Mouse (Mus musculus): Measurements from ENCODE around the gene Hoxc5.

The Hoxc5 gene

DNA sequence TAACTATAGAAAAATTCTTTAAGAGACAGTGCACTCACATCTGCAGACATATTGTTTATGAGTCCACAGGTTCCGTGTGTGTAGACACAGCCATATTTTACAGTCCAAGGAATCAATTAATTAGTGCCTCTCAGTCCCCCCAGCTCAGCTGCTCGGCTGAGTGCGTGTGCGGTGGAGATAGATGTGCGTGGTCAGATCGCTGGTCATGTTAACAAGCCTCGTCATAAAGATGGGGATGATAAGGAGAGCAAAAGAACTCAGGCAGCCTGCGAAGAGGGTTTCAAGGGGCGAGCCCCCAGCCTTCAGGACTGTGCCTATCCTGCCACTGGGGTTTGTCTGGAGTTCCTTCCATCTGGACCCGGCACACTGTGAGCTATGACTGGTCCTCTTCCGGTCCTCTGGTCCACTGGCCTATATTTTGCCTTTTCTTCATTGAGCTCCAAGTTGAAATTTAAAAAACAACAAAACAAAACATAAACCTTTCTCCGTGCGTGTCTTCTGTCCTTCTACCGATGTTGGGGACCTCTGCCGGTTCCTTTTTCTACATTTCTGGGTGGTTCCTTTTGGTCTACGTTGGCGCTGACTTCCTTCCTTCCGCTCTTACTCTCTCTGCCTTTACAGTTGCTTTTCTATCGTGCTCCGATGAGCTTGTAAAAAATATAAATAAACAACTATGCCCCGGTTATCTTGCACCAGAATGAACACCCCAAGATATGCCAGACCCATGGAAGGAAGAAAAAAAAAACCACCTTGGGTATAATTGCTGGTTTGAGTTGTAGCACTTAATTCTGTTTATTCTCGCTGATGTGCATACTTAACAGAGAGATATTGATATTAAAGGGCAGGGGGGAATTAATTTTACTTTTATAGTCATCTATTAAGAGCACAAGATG is 21.8 kb upstream of the Hoxc5 start:
- no peak for DNase-seq (ENCODE audit: low spot score in 2 of 2)

DNA sequence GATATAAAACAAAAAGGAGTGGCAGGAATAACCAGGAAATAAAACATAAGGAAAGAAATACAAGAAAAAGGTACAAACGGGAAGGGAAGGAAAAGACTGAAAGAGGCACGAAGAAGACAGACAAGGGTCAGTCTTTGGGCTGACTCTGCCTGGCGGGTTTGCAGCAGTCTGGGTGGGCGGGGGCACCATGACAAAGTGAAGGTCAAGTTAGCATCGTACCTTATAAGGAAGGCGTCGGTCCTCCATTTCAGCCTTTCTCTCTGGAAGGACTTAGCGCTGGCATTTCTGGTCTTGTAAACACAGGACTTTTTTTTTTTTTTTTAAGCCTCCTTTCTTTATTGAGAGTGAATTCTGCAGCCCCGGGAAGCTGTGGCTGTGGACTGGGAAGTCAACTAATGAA is 20.0 kb upstream of the Hoxc5 start:
- no peak for DNase-seq (ENCODE audit: low spot score in 2 of 2)

DNA sequence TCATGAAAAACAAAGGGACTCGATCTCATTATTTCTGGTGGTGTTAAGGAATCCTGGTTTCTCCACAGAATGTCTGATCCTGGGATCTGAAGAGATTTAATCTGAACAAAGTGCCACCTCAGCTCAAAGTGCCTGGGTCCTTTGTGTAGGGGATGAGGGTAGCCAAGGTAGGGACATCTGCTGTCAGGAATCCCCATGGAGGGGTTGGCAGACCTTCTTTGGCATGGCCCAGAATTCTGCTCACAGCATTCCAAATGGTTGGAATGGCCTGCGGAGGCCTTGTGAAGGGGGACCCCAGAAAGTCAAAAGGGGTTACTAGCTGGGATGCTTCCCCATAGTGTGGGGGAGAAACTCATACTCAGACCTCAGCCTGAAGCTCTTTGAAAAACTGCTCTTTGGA is 18.4 kb upstream of the Hoxc5 start:
- no peak for DNase-seq (ENCODE audit: low spot score in 2 of 2)

DNA sequence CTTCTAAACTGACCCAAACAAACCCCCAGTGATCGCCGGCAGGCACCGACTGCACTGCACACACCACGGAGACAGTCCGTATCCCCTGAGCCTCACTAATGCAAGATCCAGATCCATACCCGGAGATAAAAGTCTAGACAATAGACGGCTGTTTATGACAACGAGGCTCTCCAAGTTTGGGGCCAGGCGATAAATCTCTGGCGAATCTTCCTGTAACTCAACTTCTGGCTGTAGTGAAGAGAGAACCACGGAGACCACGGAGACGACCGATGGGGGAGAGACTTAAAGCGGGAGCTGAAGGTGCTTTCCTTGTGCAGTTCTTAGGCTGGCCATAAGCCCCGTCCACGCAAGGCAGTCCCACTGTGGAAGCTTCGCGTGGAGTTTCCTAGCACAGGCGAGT is 17.5 kb upstream of the Hoxc5 start:
- no peak for DNase-seq (ENCODE audit: low spot score in 2 of 2)

DNA sequence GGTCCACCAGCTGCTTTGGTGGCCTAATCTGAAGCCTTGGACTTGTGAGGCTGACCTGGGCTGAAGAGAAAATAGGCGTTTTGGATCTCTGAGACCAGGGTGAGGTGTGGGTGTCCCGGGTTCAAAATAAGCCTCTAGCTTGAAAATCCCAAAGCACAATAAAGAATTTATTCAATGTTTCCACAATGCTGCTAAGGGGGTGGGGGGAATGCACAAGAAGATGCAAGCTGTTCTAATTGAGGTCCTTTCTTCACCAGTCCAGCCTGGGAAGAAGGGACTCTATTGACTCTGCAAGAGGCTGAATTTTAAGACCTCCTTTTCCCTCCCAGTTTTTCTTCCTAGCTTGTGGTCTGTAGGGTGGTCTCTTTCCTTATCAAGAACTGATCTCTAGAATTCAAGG is 16.4 kb upstream of the Hoxc5 start:
- no peak for DNase-seq (ENCODE audit: low spot score in 2 of 2)

DNA sequence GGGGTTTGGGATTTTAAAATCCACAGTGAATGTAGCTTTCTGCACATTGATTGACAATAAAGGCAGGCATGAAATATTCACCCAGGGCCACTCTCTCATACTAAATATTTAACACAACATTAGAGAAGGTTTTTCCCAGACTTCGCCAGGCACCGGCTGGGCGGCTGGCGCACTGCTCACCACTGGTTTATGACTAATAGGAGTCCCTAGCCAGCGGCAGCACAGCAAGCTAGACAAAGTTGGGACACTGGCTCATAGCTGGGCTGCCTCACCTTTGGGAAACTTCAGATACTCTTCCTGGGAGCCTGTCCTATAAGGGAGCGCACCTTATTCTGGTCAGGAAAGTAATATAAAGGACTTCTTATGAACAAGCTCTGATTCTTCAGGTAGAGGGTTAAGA is 13.7 kb upstream of the Hoxc5 start:
- no peak for DNase-seq (ENCODE audit: low spot score in 2 of 2)

DNA sequence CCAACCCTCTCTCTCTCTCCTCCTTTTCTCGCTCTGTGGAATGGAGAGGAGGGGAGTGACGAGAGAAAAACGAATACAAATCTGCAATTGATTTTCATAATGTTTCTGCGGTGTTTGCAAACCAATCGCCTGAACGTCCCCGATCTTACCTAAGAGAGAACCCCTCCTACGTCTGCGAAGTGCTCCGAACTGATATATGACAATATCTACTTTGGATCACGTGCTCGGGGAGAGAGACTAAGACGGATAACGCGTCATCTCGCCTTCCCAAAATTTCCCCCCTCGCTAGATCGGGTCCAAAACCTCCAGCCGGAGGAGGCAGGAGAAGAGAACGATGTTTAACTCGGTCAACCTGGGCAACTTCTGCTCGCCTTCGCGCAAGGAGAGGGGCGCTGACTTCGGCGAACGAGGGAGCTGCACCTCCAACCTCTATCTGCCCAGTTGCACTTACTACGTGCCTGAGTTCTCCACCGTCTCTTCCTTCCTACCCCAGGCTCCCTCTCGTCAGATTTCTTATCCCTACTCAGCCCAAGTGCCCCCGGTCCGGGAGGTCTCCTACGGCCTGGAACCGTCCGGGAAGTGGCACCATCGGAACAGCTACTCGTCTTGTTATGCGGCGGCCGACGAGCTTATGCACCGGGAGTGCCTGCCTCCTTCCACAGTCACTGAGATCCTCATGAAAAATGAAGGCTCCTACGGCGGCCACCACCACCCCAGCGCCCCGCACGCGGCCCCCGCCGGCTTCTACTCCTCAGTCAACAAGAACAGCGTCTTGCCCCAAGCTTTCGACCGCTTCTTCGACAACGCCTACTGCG is 12.8 kb upstream of the Hoxc5 start, which contains the start of gene Hoxc11:
Hoxc11 (plus strand) TSS at position 236 of the 815 bp plus-strand sequence.
- no peak for DNase-seq (ENCODE audit: low spot score in 2 of 2)

DNA sequence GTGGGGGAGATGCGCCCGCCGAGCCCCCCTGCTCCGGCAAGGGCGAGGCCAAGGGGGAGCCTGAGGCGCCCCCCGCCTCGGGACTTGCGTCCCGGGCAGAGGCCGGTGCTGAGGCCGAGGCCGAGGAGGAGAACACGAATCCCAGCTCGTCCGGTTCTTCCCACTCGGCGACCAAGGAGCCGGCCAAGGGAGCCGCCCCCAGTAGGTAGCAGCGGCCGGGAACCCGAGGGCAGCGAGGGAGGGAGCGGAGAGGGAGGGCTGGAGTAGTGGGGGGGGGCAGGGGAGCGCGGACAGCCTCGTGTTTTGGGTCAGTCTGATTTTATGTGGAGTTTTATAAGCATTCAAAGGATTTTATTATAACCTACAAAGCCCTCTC is 12.2 kb upstream of the Hoxc5 start:
- DNase-seq (ENCODE audit: low spot score in 2 of 2): no peak

DNA sequence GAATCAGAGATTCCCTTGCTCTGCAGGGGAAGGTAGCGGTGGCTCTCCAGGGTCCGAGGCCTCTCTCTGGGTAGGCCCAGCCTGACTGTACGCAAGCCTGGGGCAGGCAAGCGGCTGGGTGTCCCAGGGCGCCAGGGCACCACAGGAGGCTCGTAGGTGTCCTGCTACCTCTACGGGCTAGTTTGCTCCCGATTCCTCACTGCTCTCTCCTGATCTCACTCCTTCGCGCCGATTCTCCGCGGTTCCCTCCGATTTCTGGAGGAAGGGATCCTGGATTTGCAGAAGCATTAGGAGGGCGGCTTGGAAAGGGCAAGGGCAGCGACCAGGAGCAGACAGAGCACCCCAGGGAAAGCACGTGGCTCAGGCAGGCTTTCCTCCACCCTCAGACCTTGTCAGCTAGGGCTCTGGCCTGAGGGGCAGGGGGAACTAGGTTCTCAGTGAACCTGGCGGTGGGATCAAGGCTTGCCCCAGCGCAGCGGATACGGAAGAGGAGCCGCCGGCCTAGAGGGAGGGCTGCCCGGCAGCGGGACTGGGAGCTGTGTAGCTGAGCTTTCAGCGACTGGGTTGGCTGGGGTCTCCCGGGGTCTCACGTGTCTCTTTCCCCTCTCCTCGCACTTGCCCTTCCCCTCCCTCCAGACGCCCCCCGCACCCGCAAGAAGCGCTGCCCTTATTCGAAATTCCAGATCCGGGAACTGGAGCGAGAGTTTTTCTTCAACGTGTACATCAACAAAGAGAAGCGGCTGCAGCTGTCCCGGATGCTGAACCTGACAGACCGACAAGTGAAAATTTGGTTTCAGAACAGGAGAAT is 11.2 kb upstream of the Hoxc5 start:
- DNase-seq (ENCODE audit: low spot score in 2 of 2): no peak

DNA sequence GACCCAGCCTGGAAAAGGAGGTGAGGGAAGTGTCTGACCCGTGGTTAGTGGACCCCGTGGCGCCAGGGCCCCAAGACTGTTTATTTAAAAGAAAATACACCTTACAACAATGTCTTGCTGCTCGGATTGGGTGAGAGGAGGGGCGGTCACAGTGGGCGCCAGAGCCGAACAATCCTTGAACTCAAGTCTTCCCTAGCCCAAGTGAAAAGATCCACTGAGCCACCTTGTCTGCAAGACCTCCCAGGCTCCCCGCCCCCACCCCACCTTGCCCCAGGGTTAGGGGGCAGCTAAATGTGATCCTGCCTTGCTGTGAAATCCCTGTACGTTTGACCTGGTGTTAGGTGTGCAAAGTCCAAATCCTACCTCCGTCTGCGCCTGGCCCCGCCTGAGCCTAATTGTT is 10.3 kb upstream of the Hoxc5 start:
- no peak for DNase-seq (ENCODE audit: low spot score in 2 of 2)

DNA sequence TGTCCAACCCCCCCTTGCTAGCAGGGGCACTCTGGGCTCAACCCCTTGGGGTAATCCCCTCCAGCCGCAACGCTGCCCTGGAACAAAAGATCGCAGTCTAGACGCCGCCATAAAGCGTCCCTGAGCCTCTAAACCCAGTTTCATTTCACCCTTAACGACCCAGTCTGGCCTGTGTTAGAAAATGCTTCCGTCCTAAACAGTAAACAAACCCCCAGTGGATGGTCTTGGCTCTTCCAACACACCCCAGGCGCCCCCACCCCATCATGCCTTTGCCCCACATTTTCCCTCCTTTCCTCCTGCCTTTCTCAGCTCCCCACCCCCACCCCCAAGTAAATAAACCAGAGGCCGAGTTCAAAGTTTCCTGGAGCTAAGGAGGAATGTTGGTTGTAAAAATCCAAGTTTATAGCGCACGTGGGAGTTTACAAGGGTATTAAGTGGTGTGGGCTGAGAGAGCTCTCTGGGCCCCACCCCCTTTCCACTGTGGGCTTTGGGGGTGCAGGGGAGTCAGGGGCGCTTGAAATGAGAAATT is 7.5 kb upstream of the Hoxc5 start:
- no peak for DNase-seq (ENCODE audit: low spot score in 2 of 2)

DNA sequence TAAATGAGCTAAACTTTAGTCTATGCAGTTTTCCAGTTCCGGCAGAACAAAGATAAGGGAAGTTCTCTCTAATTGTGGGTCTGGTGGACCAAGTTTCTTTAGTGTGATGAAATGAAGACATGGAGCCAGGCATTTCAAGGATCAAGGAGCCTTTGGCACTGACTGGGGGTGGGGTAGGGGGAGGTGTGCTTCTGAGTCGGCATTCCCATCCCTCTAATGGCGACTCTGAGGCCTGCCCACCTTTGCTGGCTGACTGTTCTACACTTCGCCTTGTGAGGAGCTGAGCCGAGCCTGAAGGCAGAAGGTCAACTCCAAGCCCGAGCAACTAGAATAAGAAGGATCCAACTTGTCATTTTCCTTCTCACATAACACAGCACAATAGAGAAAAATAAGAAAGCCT is 5.5 kb upstream of the Hoxc5 start:
- DNase-seq (ENCODE audit: low spot score in 2 of 2): no peak

DNA sequence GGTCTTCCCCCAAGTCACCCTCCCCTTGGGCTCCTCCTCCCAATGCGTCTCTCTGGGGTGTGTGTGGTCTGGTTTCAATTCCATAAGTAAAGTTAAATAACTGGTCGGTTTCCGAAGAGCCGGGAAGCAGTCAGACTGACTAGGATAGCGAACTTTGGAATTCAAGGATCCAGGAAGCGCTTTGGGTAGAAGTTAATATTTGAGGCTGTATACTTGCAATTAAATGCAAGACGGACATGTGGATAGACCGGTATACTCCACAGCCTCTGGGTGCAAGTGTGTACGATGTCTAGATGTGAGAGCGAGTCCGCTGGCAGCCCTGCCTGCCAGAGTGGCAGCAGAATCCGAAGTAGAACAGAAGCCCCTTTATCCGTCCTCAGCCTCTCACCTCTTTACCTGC is 4.8 kb upstream of the Hoxc5 start:
- DNase-seq (ENCODE audit: low spot score in 2 of 2): no peak

DNA sequence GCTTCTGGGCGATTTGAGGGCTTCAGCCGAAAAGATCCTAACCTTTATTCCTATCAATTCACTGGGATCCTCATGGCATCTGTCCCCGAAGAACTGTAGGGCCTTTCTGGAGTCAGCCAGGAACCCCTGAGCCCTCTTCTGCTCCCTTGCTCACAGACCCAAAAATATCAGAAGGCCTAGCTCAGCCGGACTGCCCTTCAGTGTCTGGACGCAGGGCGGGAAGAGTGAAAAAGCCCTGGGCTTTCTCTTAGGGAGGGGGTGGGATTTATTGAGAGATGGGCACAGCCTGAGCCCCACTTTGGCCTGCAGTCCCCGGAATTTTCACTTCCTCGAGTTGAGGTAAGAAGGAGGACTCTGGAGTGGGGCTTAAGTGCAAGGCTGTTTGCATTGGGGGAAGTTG is 4.0 kb upstream of the Hoxc5 start:
- DNase-seq (ENCODE audit: low spot score in 2 of 2): no peak

DNA sequence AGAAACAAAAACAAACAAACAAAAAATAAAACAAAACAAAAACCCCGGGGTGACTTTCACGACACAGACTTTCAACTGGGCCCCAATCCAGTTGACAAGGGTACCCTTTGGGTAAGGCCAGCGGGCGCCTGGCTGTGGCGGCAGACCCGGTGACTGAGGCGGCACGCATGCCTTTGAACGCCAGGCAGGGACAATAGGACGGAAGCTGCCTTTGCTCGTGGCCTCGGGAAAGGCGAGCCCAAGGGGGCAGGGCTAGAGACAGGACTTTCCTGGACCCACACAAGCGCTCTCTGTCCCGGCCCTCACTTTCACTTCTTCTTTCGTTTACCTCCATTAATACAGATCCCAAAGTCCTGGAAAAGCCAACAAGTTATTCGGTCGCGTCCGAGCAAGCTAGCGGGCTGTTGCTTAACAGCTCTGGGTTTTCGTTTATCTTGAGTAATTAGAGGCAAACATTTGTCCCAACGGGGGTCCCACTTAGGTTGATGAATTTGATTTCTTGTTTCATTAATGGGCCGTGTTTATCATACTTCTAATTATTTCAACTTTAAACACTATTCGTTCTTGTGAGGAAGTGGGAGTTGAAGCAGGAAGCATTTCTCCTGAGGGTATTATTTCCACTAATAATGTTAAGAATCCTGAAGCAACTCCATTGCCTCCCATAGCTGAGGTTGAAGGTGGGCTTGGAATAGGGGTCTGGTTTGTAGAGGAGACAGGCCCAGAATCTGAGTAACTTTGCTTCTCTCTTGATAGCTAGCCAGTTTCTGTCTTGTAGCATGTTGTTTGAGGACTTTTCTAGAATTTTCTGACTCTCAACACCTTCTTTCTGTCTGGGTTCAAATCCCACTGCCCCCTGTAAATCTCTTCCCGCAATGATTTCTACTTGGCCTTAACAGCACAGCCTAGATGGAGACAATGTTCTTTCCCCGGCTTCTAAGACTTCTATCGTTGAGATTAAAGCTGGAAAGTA is 3.3 kb upstream of the Hoxc5 start:
- DNase-seq (ENCODE audit: low spot score in 2 of 2): no peak

DNA sequence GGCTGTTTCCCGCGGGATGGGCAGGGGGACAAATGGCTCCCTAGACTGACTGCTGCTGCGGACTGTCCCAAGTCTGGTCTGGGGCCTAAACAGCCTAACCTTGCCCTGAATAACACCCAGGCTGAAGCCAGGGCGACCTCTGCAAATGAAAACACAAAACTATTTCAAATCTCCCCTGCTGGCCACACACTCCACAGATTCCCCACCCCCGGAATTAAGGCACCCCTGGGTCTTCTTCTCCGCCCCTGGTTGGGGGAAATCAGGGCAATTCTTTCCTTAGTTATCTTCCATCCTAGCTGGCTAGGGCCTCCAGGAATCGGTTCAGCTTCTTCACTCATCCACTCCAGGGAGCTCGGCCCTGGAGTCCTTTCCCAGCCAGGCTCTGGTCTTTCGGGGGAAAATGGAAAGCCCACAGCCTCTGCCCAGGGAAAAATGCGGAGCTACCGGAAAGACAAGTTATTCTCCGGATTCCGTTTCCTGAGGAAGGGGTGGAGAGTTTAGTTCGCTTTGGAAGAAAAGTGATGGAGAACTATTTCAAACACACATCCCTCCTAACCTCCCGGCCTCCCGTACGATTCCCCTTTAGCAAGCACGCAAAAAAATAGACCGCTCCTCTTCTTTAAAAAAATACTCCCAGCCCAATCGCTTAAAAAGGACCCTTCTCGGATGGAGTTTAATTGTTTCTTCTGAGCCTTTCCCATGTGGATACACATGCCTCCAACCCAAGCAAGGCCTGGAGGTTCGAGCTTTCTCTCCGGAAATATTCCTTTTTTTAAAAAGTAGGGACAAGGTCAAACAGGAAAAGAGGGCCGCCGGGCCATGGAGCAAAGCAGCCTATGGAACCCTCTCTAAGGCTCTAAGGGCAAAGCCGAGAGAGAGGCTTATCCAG is 2.0 kb upstream of the Hoxc5 start:
- DNase-seq (ENCODE audit: low spot score in 2 of 2): no peak

DNA sequence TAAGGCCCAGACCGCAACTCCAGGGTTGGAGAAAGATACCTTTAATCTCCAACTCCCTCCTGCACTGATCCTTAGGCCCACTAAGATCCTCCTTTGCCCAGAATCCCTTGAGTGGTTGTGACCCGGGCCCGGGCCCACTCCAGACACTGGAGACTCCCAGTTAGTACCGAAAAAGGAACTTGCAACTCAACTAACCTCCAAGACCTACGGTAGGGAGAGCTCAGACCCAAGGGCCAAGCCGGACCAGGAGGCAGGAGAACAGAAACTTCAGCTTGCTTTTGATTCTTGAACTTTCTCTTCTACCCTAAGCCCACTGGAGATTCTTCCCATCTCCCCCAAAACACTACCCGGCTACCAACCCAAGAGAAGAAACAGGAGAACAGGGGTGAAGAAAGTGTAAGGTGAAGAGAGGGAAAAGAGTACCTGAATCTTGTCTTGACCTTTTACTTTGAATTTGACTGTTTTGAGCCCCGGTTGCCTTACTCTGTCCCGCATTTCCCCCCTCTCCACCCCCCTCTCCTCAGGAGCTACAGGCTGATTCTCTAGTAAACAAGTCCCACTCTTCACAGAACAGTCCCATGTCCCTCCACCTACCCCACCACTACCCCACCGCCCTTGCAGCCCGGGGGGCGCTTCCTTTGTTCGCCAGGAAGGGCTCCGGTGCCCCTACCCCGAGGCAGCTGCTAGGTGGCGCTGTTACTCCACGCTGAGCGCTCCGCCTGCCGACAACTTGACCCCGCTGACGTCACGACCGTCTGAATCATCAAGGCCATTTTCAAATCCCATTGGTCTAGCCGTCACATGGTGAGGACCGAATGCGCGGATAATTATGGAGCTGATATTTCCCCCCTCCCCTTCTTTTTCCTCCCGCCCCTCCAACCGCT is 1.1 kb upstream of the Hoxc5 start:
- DNase-seq (ENCODE audit: low spot score in 2 of 2): no peak

DNA sequence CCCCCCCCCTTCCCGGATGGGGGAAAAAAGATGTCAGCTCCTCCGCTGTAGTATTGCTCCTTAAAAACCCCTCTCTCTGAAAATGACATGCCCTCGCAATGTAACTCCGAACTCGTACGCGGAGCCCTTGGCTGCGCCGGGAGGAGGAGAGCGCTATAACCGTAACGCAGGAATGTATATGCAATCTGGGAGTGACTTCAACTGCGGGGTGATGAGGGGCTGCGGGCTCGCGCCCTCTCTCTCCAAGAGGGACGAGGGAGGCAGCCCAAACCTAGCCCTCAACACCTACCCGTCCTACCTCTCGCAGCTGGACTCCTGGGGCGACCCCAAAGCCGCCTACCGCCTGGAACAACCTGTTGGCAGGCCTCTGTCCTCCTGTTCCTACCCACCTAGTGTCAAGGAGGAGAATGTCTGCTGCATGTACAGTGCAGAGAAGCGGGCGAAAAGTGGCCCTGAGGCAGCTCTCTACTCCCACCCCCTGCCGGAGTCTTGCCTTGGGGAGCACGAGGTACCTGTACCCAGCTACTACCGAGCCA is 399 bp upstream of the Hoxc5 start, which contains the start of gene Hoxc10:
Hoxc10 (plus strand) TSS at position 21 of the 536 bp plus-strand sequence.
- DNase-seq (ENCODE audit: low spot score in 2 of 2): no peak
